Mouse (Mus musculus): Measurements from ENCODE around the gene Scg5. TPM values are rescaled to one million over a fixed set of nuclear protein-coding genes. Genes with fewer than 3 reads are reported as not detected.

Gene Scg5
- polyA plus RNA-seq (2012; rRNA removed; ENCODE audit: low replicate concordance), result 0.19 and 0.29 TPM in 2 replicates

GRCm38 (mm10) chr2:113828943-113829882 is at the start of gene Scg5:
Gene Scg5, minus strand, starts transcription at chr2:113829121.

GRCm38 (mm10) chr2:113848245-113849121 is 19.6 kb upstream of the Scg5 start, which contains the start of gene Arhgap11a:
Gene Arhgap11a, minus strand, starts transcription at chr2:113848661.

GRCm38 (mm10) chr2:113758311-113759161 is 70.4 kb downstream of the Scg5 start, which contains the start of gene Grem1:
Gene Grem1, minus strand, starts transcription at chr2:113758646.

Other genes with a start within 250 kb of the Scg5 start
- 1.7 and 1.9 TPM in 2 replicates for gene Grem1, start 70.5 kb downstream of the Scg5 start, polyA plus RNA-seq (2012; rRNA removed; ENCODE audit: low replicate concordance)
- 0.51 and 1.3 TPM in 2 replicates for gene Arhgap11a, start 19.5 kb upstream of the Scg5 start, polyA plus RNA-seq (2012; rRNA removed; ENCODE audit: low replicate concordance)
- gene Gjd2, start 184.5 kb upstream of the Scg5 start, polyA plus RNA-seq (2012; rRNA removed; ENCODE audit: low replicate concordance), result not detected in 2 replicates
- 2.1 and 75.4 TPM in 2 replicates for gene Actc1, start 224.4 kb upstream of the Scg5 start, polyA plus RNA-seq (2012; rRNA removed; ENCODE audit: low replicate concordance)